Mouse (Mus musculus) kidney, embryonic 14.5 days (tissue): ENCODE measurements around the gene Dscaml1. TPM values are rescaled to one million over a fixed set of nuclear protein-coding genes. Genes with fewer than 3 reads are reported as not detected.

ENCODE experiments used
- ATAC-seq: fragments of 200-750 bp; cut with Nextera tagmentation; 2 replicates; pipeline ENCODE4 v1.8.0; 2017; ENCODE audit warnings: moderate number of reproducible peaks, mild to moderate bottlenecking, moderate TSS enrichment, moderate library complexity; ENCODE audit not compliant: low FRiP score, low TSS enrichment
- H3K27ac ChIP-seq: fragments of 300-500 bp; sonication (generic); 2 replicates; pipeline ENCODE4 v1.5.1; 2014; ENCODE audit warnings: low read depth, mild to moderate bottlenecking, low read length, moderate library complexity, mixed read lengths
- H3K27me3 ChIP-seq: fragments of 300-500 bp; sonication (generic); 2 replicates; pipeline ENCODE4 v1.6.1; 2014; ENCODE audit warnings: mild to moderate bottlenecking, low read length; ENCODE audit not compliant: control insufficient read depth, insufficient read depth
- H3K36me3 ChIP-seq: fragments of 300-500 bp; sonication (generic); 2 replicates; pipeline ENCODE4 v1.6.1; 2014; ENCODE audit warnings: low read length, mixed read lengths; ENCODE audit not compliant: control insufficient read depth, insufficient read depth
- H3K4me1 ChIP-seq: fragments of 300-500 bp; sonication (generic); 2 replicates; pipeline ENCODE4 v1.6.1; 2014; ENCODE audit warnings: low read length, mixed read lengths; ENCODE audit not compliant: control insufficient read depth, insufficient read depth
- H3K4me2 ChIP-seq: fragments of 300-500 bp; sonication (generic); replicated peaks from 2 replicates; pipeline ENCODE4 v1.6.1; 2014; ENCODE audit warnings: low read depth, mild to moderate bottlenecking, low read length
- H3K4me3 ChIP-seq: fragments of 300-500 bp; sonication (generic); 2 replicates; pipeline ENCODE4 v1.5.1; 2014; ENCODE audit warnings: mild to moderate bottlenecking, low read length
- H3K9ac ChIP-seq: fragments of 300-500 bp; sonication (generic); 2 replicates; pipeline ENCODE4 v1.6.1; 2014; ENCODE audit warnings: low read depth, mild to moderate bottlenecking, low read length, moderate library complexity
- H3K9me3 ChIP-seq: fragments of 300-500 bp; sonication (generic); 2 replicates; pipeline ENCODE4 v1.6.1; 2016; ENCODE audit warnings: low read length; ENCODE audit not compliant: control insufficient read depth
- WGBS: fragments of 180-500 bp; shearing (Covaris S2); extraction: QIAGEN DNeasy Blood & Tissue Kit; methylation state at CpG from one replicate; pipeline ENCODE4 v1.1.7; 2014; 5-methylcytosine and 5-hydroxymethylcytosine counted together
- polyA plus RNA-seq: library from polyadenylated mRNA; unstranded; fragments of >200 nt; fragmentation: Nextera tagmentation; extraction: Ambion mirVana; gene quantifications from 2 replicates; pipeline ENCODE4 v1.2.1, GENCODE M21; 2014

The Dscaml1 gene
- 0.14 and 0.23 TPM in 2 replicates for polyA plus RNA-seq

GRCm38 (mm10) chr9:45426456-45426855, at the start of gene Dscaml1:
Gene Dscaml1 (plus strand): TSS chr9:45426628.
- H3K27me3 ChIP-seq, result peaks cover 27% of the 10 kb centered on the region

GRCm38 (mm10) chr9:45376883-45377282, 49.5 kb upstream of the Dscaml1 start:
- H3K9ac ChIP-seq, result no peak overlapping the region
- H3K9me3 ChIP-seq, result no peaks in the 10 kb centered on the region
- H3K36me3 ChIP-seq, result peaks cover 5% of the 10 kb centered on the region; the same call in 1 of the 2 replicates
- ATAC-seq, result no peak
- no peak overlapping the region for H3K4me2 ChIP-seq
- H3K27ac ChIP-seq, result no peak overlapping the region
- H3K4me1 ChIP-seq, result peaks cover 44% of the 10 kb centered on the region
- H3K27me3 ChIP-seq, result no peaks in the 10 kb centered on the region
- WGBS, result 85% methylated on average over 2 of the region's 2 CpGs
- H3K4me3 ChIP-seq, result no peak overlapping the region

More at GRCm38 (mm10) chr9:45426456-45426855, at the start of gene Dscaml1:
- 90% methylated on average over 4 of the region's 4 CpGs for WGBS
- H3K4me2 ChIP-seq, result no peak within 1 kb of the TSS
- H3K9me3 ChIP-seq, result no peaks in the 10 kb centered on the region
- no peak for ATAC-seq
- no peak within 1 kb of the TSS; the same call in 1 of the 2 replicates for H3K9ac ChIP-seq
- no peaks in the 10 kb centered on the region for H3K36me3 ChIP-seq
- peaks cover 11% of the 10 kb centered on the region for H3K4me1 ChIP-seq
- H3K27ac ChIP-seq, result no peak within 1 kb of the TSS
- no peak within 1 kb of the TSS for H3K4me3 ChIP-seq

GRCm38 (mm10) chr9:45380411-45381251, 45.8 kb upstream of the Dscaml1 start:
- H3K4me1 ChIP-seq, result peaks cover 33% of the 10 kb centered on the region
- no peak overlapping the region for H3K4me2 ChIP-seq
- peak; percentile 38; the same call in 1 of the 2 replicates for ATAC-seq
- WGBS, result 31% methylated on average over 10 of the region's 10 CpGs
- H3K36me3 ChIP-seq, result peaks cover 5% of the 10 kb centered on the region; the same call in 1 of the 2 replicates
- H3K4me3 ChIP-seq, result no peak overlapping the region
- no peaks in the 10 kb centered on the region for H3K9me3 ChIP-seq
- peak overlapping the region; percentile 30; the same call in 1 of the 2 replicates for H3K27ac ChIP-seq
- H3K9ac ChIP-seq, result no peak overlapping the region
- no peaks in the 10 kb centered on the region for H3K27me3 ChIP-seq

- Histone ChIP-seq H3K9me3 (no peaks in the 10 kb centered on the region), H3K4me1 (peaks cover 30% of the 10 kb centered on the region), H3K4me3 (no peak overlapping the region), H3K4me2 (no peak overlapping the region), H3K27me3 (no peaks in the 10 kb centered on the region), H3K36me3 (no peaks in the 10 kb centered on the region; the same call in 1 of the 2 replicates), H3K27ac (no peak overlapping the region), H3K9ac (no peak overlapping the region)
- no peak for ATAC-seq
- 76% methylated on average over 5 of the region's 5 CpGs for WGBS
Observed at GRCm38 (mm10) chr9:45382336-45382735, 44.1 kb upstream of the Dscaml1 start.

- no peak overlapping the region for H3K4me3 ChIP-seq
- H3K27ac ChIP-seq, result no peak overlapping the region
- no peak overlapping the region for H3K9ac ChIP-seq
- 83% methylated on average over 5 of the region's 5 CpGs for WGBS
- ATAC-seq, result no peak
- no peaks in the 10 kb centered on the region for H3K9me3 ChIP-seq
- H3K4me2 ChIP-seq, result no peak overlapping the region
- peaks cover 30% of the 10 kb centered on the region for H3K4me1 ChIP-seq
- H3K27me3 ChIP-seq, result no peaks in the 10 kb centered on the region
- no peaks in the 10 kb centered on the region; the same call in 1 of the 2 replicates for H3K36me3 ChIP-seq
Observed at GRCm38 (mm10) chr9:45382834-45383233, 43.6 kb upstream of the Dscaml1 start.

GRCm38 (mm10) chr9:45383883-45384282, 42.5 kb upstream of the Dscaml1 start:
- no peak overlapping the region for H3K27ac ChIP-seq
- no peaks in the 10 kb centered on the region for H3K27me3 ChIP-seq
- H3K9ac ChIP-seq, result no peak overlapping the region
- no peak overlapping the region for H3K4me3 ChIP-seq
- WGBS, result 93% methylated on average over 6 of the region's 6 CpGs
- H3K36me3 ChIP-seq, result no peaks in the 10 kb centered on the region; the same call in 1 of the 2 replicates
- ATAC-seq, result no peak
- H3K4me2 ChIP-seq, result no peak overlapping the region
- peaks cover 24% of the 10 kb centered on the region for H3K4me1 ChIP-seq
- no peaks in the 10 kb centered on the region for H3K9me3 ChIP-seq

GRCm38 (mm10) chr9:45386698-45387097, 39.7 kb upstream of the Dscaml1 start:
- ATAC-seq, result no peak
- 0 out of 2 replicates have a peak, but pooled peaks cover 5% of the 10 kb centered on the region for H3K4me1 ChIP-seq
- no peak overlapping the region for H3K4me2 ChIP-seq
- no peaks in the 10 kb centered on the region for H3K9me3 ChIP-seq
- H3K9ac ChIP-seq, result no peak overlapping the region
- H3K4me3 ChIP-seq, result no peak overlapping the region
- H3K36me3 ChIP-seq, result no peaks in the 10 kb centered on the region
- no peaks in the 10 kb centered on the region for H3K27me3 ChIP-seq
- WGBS, result 91% methylated on average over 5 of the region's 5 CpGs
- no peak overlapping the region for H3K27ac ChIP-seq

- Histone ChIP-seq H3K9ac (no peak overlapping the region), H3K27me3 (no peaks in the 10 kb centered on the region), H3K9me3 (no peaks in the 10 kb centered on the region), H3K4me3 (no peak overlapping the region), H3K4me1 (no peaks in the 10 kb centered on the region), H3K4me2 (no peak overlapping the region), H3K27ac (no peak overlapping the region), H3K36me3 (peaks cover 10% of the 10 kb centered on the region; the same call in 1 of the 2 replicates)
- peak; percentile 67; the same call in 1 of the 2 replicates for ATAC-seq
- 40% methylated on average over 12 of the region's 12 CpGs for WGBS
Observed at GRCm38 (mm10) chr9:45388385-45388994, 37.9 kb upstream of the Dscaml1 start.

GRCm38 (mm10) chr9:45389596-45389995, 36.8 kb upstream of the Dscaml1 start:
- Histone ChIP-seq H3K27me3 (no peaks in the 10 kb centered on the region), H3K9me3 (no peaks in the 10 kb centered on the region), H3K4me3 (no peak overlapping the region), H3K9ac (no peak overlapping the region), H3K4me2 (no peak overlapping the region), H3K36me3 (peaks cover 14% of the 10 kb centered on the region; the same call in 1 of the 2 replicates), H3K27ac (no peak overlapping the region), H3K4me1 (no peaks in the 10 kb centered on the region)
- no peak for ATAC-seq
- WGBS, result 82% methylated on average over 8 of the region's 8 CpGs
